Mouse (Mus musculus) thymus, postnatal 36 days (tissue): ENCODE data around the gene Mertk.

ENCODE experiments used
- DNase-seq, 2 experiments: peaks; one replicate each; pipeline ENCODE4 v3.0.0; 2022; ENCODE audit warnings: mixed read lengths in 2 of 2

Mertk gene

GRCm38 (mm10) chr2:128827787-128828186, 129.0 kb downstream of the Mertk start:
- DNase-seq: no peak

GRCm38 (mm10) chr2:128832611-128833010, 133.9 kb downstream of the Mertk start:
- no peak for DNase-seq

GRCm38 (mm10) chr2:128833035-128833434, 134.3 kb downstream of the Mertk start:
- no peak for DNase-seq

DNA sequence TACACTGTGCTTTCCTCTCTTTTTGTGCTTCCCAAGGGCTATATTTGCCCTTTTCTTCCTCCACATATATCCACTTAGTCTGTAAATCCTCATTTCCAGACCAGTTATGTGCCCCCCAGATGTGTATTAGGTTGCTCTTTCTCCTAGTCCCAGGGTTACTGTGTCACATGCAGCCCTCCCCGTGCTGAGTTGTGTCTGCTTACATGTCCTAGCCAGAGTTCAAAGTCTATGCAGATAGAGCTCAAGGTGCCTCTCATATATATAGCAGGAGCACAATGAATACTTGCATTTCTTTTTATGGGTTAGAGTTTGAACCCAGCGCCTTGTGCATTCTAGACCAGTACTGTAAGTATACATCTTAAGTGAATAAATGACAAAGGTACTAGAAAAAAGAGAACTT, 134.7 kb downstream of the Mertk start:
- DNase-seq: no peak

DNA sequence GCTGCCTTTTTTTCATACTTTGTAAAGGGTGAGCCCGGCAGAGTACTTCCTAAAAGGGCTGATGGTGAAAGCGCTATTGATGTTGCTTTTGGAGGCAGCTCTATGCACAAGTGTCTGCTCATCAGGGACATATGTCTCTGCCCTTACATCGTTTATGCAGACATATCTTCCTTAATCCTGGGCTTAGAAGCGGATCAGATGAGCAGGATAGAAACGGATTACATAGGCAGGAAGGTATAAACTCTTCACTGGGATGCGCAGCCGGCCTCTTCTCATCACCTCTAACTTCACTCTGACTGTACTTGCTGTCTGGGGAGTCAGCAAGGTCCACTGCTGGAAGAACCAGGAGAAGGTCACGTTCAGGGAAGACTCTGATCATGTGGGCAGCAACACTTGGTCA, 138.8 kb downstream of the Mertk start:
- no peak for DNase-seq

DNA sequence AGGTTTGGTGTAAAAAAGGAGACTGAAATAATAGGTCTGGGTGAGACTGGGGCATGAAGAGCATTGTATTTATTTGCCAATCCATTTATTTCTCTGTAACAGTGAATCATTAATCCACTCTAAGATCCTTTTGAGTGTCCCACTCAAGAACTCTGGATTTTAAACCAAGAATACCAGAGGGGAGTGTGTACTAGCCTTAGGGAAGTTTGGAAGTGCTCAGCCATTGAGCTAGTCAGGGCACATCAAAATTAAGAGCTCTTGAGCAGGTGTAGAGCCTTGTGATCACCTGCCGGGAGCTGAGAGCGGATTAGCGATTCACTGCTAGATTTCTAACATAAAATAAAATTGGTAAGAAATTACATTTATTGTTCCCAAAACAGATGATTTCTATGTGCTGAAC, 139.9 kb downstream of the Mertk start:
- no peak for DNase-seq

DNA sequence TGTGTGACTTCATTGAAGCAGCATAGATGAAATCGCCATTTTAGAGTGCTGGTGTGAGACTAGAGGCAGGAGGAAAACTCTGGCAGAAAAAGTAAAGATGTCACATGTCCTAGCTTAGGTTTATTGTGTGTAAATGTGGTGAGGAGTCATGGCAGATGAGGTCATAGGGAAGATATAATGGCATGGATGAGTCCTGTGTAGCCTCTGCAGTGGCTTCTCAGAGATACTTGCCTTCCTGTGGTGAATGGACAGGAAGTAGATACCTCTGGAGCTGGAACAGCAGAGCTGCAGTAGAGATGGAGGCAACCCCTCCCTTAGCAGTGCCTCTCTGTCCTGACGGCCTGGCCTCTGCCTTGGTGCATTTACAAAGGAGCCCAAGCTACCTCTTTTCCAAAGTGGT, 140.7 kb downstream of the Mertk start:
- no peak for DNase-seq

- DNase-seq: no peak
Measured at GRCm38 (mm10) chr2:128842437-128842836, 143.7 kb downstream of the Mertk start.

- DNase-seq: no peak
Measured at GRCm38 (mm10) chr2:128850036-128850435, 151.3 kb downstream of the Mertk start.
